Mouse (Mus musculus): ENCODE data around the gene Hectd1. TPM values are rescaled to one million over a fixed set of nuclear protein-coding genes. Genes with fewer than 3 reads are reported as not detected.

The Hectd1 gene
- polyA plus RNA-seq, 2 experiments = 35.8 to 44.0 TPM

- WGBS = 73% methylated on average over 6 of the region's 6 CpGs
- Histone ChIP-seq H3K36me3 (ENCODE audit: control insufficient read depth, insufficient read depth, low read length) (no peaks in the 10 kb centered on the region), H3K4me1 (ENCODE audit: control insufficient read depth, insufficient read depth, low read length) (peaks cover 6% of the 10 kb centered on the region), H3K4me3 (replicated peaks; ENCODE audit: low read length) (no peak overlapping the region), H3K4me2 (replicated peaks; ENCODE audit: low read depth, low read length, severe bottlenecking) (no peak overlapping the region), H3K9ac (ENCODE audit: low read depth, low read length, severe bottlenecking) (no peak overlapping the region), H3K27ac (replicated peaks; ENCODE audit: low read depth, low read length) (no peak overlapping the region), H3K27me3 (ENCODE audit: control insufficient read depth, insufficient read depth, low read length) (no peaks in the 10 kb centered on the region), H3K9me3 (ENCODE audit: control insufficient read depth, low read length) (no peaks in the 10 kb centered on the region)
- TF ChIP-seq POLR2A (IDR thresholded peaks at IDR 0.05; ENCODE audit: borderline replicate concordance, extremely low read depth, insufficient read depth, insufficient read length) = no peak
- ATAC-seq (ENCODE audit: low FRiP score, low read depth) (no peak), DNase-seq (ENCODE audit: low spot score) (no peak)
Measured at GRCm38 (mm10) chr12:51842081-51842864, 12.9 kb upstream of the Hectd1 start.

- DNase-seq (ENCODE audit: low spot score) = no peak
- 90% methylated on average over 1 of the region's 1 CpGs for WGBS
- H3K4me3 ChIP-seq (replicated peaks; ENCODE audit: low read length) = no peak overlapping the region
- no peaks in the 10 kb centered on the region for H3K9me3 ChIP-seq (ENCODE audit: control insufficient read depth, low read length)
- no peak overlapping the region for H3K9ac ChIP-seq (ENCODE audit: low read depth, low read length, severe bottlenecking)
- no peak overlapping the region for H3K27ac ChIP-seq (replicated peaks; ENCODE audit: low read depth, low read length)
- H3K27me3 ChIP-seq (ENCODE audit: control insufficient read depth, insufficient read depth, low read length) = no peaks in the 10 kb centered on the region
- H3K4me2 ChIP-seq (replicated peaks; ENCODE audit: low read depth, low read length, severe bottlenecking) = no peak overlapping the region
- peaks cover 6% of the 10 kb centered on the region for H3K4me1 ChIP-seq (ENCODE audit: control insufficient read depth, insufficient read depth, low read length)
- ATAC-seq (ENCODE audit: low FRiP score, low read depth) = no peak
- no peaks in the 10 kb centered on the region for H3K36me3 ChIP-seq (ENCODE audit: control insufficient read depth, insufficient read depth, low read length)
- no peak for TF ChIP-seq POLR2A (IDR thresholded peaks at IDR 0.05; ENCODE audit: borderline replicate concordance, extremely low read depth, insufficient read depth, insufficient read length)
Measured at GRCm38 (mm10) chr12:51839856-51840255, 10.5 kb upstream of the Hectd1 start.

GRCm38 (mm10) chr12:51835219-51835618, 5.9 kb upstream of the Hectd1 start:
- no peaks in the 10 kb centered on the region for H3K9me3 ChIP-seq (ENCODE audit: control insufficient read depth, low read length)
- no peak overlapping the region for H3K4me2 ChIP-seq (replicated peaks; ENCODE audit: low read depth, low read length, severe bottlenecking)
- no peak for ATAC-seq (ENCODE audit: low FRiP score, low read depth)
- no peak for DNase-seq (ENCODE audit: low spot score)
- H3K36me3 ChIP-seq (ENCODE audit: control insufficient read depth, insufficient read depth, low read length) = no peaks in the 10 kb centered on the region
- H3K27ac ChIP-seq (replicated peaks; ENCODE audit: low read depth, low read length) = no peak overlapping the region
- TF ChIP-seq POLR2A (IDR thresholded peaks at IDR 0.05; ENCODE audit: borderline replicate concordance, extremely low read depth, insufficient read depth, insufficient read length) = no peak
- H3K4me1 ChIP-seq (ENCODE audit: control insufficient read depth, insufficient read depth, low read length) = no peaks in the 10 kb centered on the region
- H3K9ac ChIP-seq (ENCODE audit: low read depth, low read length, severe bottlenecking) = no peak overlapping the region
- H3K27me3 ChIP-seq (ENCODE audit: control insufficient read depth, insufficient read depth, low read length) = no peaks in the 10 kb centered on the region
- no peak overlapping the region for H3K4me3 ChIP-seq (replicated peaks; ENCODE audit: low read length)
- 68% methylated on average over 3 of the region's 3 CpGs for WGBS

- ATAC-seq (ENCODE audit: low FRiP score, low read depth) (no peak), DNase-seq (ENCODE audit: low spot score) (no peak)
- H3K4me2 ChIP-seq (replicated peaks; ENCODE audit: low read depth, low read length, severe bottlenecking) = no peak overlapping the region
- no peaks in the 10 kb centered on the region for H3K9me3 ChIP-seq (ENCODE audit: control insufficient read depth, low read length)
- peaks cover 11% of the 10 kb centered on the region for H3K4me1 ChIP-seq (ENCODE audit: control insufficient read depth, insufficient read depth, low read length)
- H3K9ac ChIP-seq (ENCODE audit: low read depth, low read length, severe bottlenecking) = no peak overlapping the region
- H3K36me3 ChIP-seq (ENCODE audit: control insufficient read depth, insufficient read depth, low read length) = no peaks in the 10 kb centered on the region
- no peak overlapping the region for H3K4me3 ChIP-seq (replicated peaks; ENCODE audit: low read length)
- TF ChIP-seq POLR2A (IDR thresholded peaks at IDR 0.05; ENCODE audit: borderline replicate concordance, extremely low read depth, insufficient read depth, insufficient read length) = no peak
- 75% methylated on average over 13 of the region's 13 CpGs for WGBS
- no peak overlapping the region for H3K27ac ChIP-seq (replicated peaks; ENCODE audit: low read depth, low read length)
- H3K27me3 ChIP-seq (ENCODE audit: control insufficient read depth, insufficient read depth, low read length) = no peaks in the 10 kb centered on the region
Measured at GRCm38 (mm10) chr12:51831931-51832330, 2.6 kb upstream of the Hectd1 start.

DNA sequence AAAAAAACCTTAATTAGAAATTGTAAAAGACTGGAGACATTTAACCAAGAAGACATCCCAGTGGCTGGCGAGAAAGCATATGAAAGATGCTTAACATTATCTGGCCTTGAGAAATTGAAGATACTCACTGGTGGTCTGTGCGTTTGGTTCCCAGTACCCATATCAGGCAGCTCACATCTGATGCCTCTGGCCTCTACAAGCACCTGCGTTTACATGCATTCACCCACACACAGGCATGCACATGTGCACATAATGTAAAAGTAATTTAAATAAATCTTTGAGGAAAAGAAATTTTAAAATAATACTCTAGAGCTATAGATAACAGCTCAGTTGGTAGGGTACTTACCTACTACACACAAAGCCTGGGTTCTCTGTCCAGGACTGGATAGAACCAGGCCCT, 2.0 kb upstream of the Hectd1 start:
- H3K9me3 ChIP-seq (ENCODE audit: control insufficient read depth, low read length) = no peaks in the 10 kb centered on the region
- no peak overlapping the region for H3K4me3 ChIP-seq (replicated peaks; ENCODE audit: low read length)
- TF ChIP-seq POLR2A (IDR thresholded peaks at IDR 0.05; ENCODE audit: borderline replicate concordance, extremely low read depth, insufficient read depth, insufficient read length) = no peak
- H3K27ac ChIP-seq (replicated peaks; ENCODE audit: low read depth, low read length) = no peak overlapping the region
- H3K27me3 ChIP-seq (ENCODE audit: control insufficient read depth, insufficient read depth, low read length) = no peaks in the 10 kb centered on the region
- H3K4me1 ChIP-seq (ENCODE audit: control insufficient read depth, insufficient read depth, low read length) = peaks cover 11% of the 10 kb centered on the region
- H3K9ac ChIP-seq (ENCODE audit: low read depth, low read length, severe bottlenecking) = no peak overlapping the region
- no peak overlapping the region for H3K4me2 ChIP-seq (replicated peaks; ENCODE audit: low read depth, low read length, severe bottlenecking)
- WGBS = 87% methylated on average over 3 of the region's 3 CpGs
- DNase-seq (ENCODE audit: low spot score) (no peak), ATAC-seq (ENCODE audit: low FRiP score, low read depth) (no peak)
- peaks cover 3% of the 10 kb centered on the region; the same call in 1 of the 2 replicates for H3K36me3 ChIP-seq (ENCODE audit: control insufficient read depth, insufficient read depth, low read length)
